Mouse (Mus musculus): ENCODE data around the gene Kiss1r. TPM values are rescaled to one million over a fixed set of nuclear protein-coding genes. Genes with fewer than 3 reads are reported as not detected.

The Kiss1r gene
- total RNA-seq, 2 experiments from 2014 or later, result 0.41 to 0.56 TPM

DNA sequence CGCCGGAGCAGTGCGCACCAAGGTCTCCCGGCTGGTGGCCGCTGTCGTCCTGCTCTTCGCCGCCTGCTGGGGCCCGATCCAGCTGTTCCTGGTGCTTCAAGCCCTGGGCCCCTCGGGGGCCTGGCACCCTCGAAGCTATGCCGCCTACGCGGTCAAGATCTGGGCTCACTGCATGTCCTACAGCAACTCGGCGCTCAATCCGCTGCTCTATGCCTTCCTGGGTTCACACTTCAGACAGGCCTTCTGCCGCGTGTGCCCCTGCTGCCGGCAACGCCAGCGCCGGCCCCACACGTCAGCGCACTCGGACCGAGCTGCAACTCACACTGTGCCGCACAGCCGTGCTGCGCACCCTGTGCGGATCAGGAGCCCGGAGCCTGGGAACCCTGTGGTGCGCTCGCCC is 4.8 kb downstream of the Kiss1r start:
- DNase-seq (ENCODE audit: low spot score in 2 of 2), result no peak

DNA sequence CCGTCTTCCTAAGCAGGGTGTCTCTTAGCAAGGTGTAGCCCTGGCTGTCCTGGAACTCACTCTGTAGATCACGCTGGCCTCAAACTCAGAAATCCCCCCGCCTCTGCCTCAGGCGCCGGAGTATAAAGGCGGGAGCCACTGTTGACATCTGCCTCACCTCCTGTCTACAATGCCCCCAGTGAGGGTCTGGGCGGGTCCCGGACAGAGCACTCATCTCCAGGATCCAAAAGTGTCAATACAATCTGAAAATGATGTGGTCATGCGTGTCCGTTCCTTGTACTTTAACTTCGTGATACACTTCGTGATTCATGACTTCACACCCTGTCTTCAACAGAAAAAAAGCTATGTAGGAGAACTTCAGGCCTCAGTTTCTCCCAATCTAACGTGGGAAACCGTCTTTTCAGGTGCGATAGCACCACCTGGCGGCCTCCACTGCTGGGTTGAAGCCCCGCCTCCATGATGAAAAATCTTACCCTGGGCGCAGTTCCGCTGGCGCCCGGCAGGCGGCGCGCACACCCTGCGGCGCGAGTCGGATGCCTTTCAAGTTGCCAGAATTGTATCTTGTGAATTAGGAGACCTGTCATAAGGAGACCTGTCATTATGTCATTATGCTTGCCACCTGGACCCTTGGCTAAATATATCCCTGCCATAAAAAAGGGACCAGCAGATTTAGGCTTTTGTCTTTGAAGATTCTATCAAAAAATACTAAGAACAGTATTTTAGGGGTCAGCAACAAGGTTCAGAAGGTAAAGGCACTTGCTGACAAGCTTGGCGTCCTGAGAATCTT is 8.4 kb downstream of the Kiss1r start:
- peak; percentile 88 to 89 for DNase-seq (ENCODE audit: low spot score in 2 of 2)

DNA sequence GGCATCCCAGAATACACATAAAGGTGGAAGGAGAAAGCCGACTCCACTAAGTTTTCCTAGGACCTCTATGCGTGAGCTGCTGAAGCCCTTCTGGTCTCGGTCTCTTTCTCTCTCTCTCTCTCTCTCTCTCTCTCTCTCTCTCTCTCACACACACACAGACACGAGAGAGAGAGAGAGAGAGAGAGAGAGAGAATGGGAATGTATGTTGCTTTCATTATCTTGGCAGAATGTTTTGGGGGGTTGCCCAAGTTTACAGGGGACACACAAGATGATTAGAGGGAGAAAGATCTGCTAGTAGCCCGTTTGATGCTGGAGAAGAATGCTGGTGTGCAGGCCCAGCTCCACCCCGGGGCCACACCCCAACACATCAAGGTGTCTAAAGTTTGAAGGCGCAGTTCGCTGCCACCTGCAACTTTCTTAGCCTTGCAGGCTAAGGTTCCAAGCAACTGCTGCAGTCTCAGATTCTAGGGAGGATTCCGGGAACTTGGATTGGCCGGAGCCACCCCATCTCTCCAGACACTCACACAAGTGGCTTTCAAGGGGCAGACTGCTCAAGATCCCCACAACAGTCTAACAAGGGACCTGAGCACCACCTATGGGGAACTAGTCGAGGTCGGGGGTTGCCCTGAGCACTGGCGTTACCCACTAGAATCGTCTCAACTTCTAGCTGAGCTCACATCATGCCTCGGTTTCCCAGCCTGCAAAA is 9.2 kb downstream of the Kiss1r start:
- no peak for DNase-seq (ENCODE audit: low spot score in 2 of 2)

DNA sequence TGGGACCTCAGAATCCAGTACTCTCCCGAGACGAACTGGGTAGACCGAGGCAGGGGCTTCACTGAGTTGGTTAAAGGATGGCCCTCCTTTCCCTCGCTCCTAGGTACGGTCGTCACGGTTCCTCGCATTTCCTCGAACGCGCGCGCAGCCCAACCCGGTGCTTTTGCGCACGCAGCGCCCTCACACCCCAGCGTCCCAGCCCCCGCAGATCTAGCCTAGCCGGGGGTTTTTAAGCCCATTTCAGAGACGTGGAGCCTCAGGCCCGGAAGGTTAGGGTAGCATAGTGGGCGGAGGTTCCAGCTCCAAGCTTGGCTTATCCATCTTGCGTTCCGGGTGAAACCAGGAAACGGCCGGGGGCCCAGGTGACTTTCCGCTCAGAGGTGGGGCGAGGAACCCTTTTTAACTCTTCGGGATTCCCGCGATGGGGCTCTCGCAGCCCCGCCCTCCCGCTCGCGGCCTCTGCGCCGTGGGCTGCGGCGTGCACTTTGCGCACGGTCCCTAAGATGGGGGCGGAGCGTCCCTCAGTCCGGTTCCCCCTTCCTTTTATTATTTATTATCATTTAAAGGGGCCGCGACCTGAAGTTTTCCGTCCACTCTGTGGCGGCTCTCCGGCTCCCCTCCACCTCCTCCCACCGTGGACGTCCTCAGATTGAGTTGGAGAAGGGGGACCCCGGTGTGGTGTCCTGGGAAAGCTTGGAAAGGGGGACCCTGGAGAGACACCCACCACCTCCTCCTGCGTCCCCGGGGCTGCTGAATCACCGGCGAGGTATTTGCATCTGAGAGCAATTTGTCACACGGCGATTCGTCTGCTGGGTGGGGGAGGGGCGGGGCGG is 9.9 kb downstream of the Kiss1r start, which contains the start of gene Arid3a:
Gene Arid3a, plus strand, starts transcription at position 553 of the 833 bp plus-strand sequence.
- DNase-seq (ENCODE audit: low spot score in 2 of 2), result peak; percentile 62 to 86

DNA sequence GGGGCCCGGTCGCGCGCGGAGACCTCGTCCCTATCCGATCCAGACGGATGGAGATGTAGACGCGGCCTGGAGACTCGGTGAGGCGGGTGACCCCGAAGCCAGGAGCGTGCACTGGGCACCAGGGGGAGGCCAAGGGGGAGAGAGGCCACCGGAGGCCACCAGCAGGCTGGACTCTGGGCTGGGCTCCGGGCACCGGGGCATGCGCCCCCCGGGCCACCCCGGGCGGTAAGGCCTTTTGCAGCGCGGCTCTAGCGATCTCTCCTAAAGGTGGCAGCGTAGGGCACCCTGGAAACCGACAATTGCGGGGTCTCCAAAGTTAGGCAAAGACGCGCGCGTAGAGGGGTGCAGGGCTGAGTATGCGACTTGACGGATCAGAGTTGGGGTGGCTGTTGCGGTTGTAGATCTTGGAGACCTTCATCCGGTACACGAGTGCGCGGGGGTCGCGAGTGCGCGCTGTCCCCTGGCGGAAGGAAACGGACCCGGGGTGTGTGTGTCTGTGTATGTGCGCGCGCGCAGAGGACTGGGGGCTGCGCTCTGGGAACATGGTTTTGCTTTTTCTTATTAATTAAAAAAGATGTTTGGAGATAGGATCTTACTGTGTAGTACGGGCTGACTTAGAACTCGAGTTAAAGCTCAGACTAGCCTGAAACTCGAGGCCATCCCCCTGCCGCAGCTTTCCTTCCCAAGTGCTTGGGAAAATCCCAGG is 10.7 kb downstream of the Kiss1r start:
- peak in 1 of 2 experiments; percentile 52 for DNase-seq (ENCODE audit: low spot score in 2 of 2)

DNA sequence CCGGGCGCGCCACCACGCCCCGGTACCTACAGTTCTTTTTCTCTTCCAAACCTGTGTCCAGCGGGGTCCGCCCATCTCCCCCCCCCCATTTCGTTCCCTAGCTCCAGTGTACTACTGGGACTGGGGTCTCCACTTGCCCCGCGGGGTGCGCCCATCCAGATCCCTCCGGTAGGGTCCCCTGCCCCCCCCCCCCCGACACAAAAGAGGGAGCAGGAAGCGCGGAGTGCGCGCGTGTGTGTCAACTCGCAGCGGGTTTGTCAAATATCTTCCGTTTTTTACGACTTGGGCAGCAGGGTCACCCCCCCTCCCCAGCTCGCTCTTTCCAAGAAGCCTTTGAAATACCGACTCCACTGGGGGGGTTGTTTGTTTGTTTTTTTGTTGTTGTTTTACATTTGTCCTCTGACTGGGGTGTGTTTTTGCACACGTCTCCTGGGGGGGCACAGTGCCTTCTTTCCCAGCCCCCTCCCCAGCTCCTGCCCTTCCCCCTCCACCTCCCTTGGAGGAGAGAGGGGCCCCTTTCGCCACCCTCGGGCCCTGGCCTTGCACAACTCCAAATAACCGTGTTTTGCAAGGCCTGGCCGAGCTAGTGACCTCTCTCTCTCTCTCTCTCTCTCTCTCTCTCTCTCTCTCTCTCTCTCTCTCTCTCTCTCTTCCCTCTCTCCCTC is 11.4 kb downstream of the Kiss1r start:
- no peak for DNase-seq (ENCODE audit: low spot score in 2 of 2)

DNA sequence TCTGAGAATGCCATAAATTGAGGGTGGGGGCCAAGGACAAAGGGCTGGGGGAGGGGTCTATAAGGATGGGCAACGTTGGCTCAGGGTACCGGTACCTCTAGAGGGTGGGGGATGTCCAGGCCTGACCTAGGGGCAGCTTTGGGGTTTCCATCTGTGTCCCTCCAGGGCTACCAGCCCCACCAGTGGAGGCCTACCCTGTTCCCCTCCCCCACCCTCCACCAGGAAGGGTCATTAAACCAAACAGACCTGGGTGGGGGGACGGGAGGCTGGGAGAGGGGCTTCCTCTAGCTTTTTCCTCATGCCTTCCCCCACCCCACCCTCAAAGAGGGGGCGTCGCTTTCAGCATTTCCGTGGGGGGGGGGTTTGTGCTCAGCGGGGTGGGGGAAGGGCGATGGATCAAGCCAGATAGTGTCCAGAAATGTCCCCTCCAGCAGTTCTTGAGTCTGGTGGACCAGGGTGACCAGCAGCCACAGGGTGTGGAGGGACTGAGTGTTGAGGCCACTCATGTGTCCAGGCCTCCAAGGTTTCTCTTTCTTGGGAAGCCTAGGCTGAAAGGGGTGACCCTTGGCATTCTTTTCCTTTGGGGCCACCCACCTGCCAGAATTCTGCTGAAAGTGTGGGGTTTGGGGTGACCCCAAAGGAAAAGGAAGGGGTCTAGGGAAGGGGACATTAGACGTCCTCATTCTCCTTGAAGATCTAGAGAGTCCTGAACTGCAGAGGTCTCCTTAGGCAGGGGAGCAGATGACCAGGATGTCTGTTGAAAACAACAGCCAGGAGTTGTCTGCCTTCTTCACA is 12.3 kb downstream of the Kiss1r start:
- no peak for DNase-seq (ENCODE audit: low spot score in 2 of 2)

DNA sequence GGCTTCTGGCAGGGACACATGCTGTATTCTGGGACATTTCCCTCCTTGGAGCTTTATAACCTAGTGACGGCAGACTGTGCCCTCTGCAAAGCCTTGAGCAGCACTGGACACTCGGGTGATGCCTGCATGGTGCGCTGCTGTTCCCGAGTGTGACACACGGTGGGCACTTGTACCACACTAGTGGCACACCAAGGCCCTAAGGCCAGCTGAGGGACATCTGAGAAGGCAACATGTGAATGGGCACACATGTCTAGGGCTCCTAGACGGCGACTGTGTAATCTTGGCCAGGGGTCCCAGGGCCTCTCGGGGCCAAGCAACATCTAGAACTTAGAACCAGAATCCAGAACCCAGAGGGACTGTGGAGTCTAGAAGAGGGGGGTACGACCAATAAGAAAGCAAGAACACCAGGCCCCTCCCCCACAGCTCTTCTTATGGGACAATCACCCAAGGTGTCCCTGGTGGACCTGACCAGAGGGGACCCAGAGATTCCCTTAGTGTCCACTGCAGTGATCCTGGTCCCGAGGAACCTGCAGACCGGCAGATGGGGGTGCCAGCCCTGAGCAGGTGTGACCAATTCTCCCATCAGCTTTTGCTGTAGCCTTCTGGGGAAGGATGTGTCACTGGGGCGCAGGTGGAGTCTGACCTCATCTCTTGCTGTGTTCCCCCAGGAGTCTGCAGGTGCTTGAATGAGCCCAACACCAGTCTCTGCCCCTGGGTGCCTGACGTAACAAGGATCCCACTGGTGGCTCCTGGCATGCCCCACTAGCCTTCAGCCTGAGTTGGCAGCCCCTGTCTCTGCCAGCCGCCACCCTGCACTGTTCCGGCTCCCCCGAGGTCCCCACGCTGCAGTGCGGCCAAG is 13.4 kb downstream of the Kiss1r start:
- no peak for DNase-seq (ENCODE audit: low spot score in 2 of 2)

DNA sequence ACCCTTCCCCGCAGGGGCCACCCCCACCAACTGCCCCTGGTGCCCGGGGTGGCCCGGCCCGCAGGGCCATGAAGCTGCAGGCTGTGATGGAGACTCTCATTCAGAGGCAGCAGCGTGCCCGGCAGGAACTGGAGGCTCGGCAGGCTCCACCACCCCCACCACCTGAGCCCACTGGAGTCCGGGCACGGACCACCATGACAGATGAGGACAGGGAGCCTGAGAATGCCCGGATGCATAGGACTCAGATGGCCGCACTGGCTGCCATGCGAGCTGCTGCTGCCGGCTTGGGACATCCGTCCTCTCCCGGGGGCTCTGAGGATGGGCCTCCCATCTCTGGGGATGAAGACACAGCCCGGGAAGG is 14.0 kb downstream of the Kiss1r start:
- DNase-seq (ENCODE audit: low spot score in 2 of 2), result no peak

DNA sequence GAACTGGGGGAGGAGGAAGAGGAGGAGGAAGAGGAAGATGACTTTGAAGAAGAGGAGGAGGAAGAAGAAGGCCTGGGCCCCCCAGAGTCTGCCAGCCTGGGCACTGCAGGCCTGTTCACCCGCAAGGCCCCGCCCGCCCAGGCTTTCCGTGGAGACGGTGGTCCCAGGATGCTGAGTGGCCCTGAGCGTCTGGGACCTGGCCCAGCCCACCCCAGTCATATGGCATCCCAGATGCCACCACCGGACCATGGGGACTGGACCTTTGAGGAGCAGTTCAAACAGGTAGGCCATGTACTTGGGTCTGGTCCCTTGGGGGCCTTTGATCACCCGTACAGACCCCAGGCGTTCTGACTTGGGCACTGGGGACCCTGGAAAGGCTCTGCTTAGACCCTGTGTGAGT is 15.0 kb downstream of the Kiss1r start:
- no peak for DNase-seq (ENCODE audit: low spot score in 2 of 2)

DNA sequence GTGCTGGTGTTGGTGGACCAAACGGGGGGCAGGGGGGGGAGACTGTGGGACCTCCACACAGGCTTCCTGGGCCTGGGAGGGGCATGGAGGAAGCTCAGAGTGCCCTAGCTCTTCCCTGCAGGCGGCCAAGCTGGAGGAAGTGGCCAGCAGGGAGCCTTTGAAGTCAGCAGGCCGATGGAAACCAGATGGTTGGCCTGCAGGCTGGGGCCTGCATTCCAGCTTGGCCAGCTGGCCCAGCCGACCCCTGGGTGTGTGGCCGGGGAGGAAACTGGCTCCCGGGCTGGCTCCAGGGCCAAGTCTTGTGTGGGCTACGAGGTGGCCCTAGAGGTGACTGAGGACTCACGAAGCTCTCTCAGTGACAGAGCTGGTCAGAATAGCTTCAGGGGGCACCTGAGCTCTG is 16.0 kb downstream of the Kiss1r start:
- peak; percentile 76 to 87 for DNase-seq (ENCODE audit: low spot score in 2 of 2)

DNA sequence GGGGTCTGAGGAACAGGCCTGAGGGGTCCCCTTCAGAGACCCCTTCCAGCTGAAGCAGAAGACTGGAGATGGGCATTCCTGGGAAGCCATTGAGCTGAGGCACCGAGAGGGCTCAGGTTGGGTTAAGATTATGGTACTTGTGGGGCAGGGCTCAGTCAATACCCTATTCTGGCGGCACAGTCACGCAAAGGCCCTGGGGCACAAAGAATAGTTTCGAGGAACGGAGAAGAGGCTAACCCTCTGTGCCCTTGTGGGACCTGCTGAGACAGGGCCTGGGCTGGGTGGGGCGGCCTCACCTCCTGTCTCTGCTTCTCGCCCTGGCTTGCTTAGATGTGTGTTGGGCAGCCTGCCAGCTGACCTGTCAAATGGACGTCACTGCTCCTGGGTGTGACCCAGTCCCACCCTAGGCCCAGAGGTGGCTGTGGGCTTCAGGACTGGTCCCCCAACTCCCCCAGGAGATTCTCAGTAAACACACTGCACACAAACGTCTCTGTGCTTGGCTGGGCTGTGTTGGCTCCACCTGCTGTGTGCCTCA is 16.4 kb downstream of the Kiss1r start:
- DNase-seq (ENCODE audit: low spot score in 2 of 2), result no peak

DNA sequence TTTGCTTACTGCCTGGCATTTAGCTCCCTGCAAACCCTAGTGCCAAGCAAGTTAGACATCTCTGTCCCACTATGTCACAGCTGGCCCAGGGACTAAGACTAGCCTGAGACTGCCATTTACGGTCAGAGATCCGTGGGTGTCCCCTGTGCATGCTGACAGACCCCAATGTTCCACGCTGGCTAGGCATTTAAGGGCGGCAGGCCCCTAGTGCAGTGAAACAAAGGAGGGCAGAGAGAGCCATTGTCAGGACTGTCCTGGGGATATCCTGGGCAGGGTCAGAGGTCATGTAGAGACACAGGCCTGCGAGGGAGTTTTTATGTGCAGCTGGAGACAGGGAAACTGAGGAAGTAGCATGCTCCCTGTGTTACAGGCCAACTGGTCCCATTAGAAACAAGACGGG is 17.1 kb downstream of the Kiss1r start:
- no peak for DNase-seq (ENCODE audit: low spot score in 2 of 2)

DNA sequence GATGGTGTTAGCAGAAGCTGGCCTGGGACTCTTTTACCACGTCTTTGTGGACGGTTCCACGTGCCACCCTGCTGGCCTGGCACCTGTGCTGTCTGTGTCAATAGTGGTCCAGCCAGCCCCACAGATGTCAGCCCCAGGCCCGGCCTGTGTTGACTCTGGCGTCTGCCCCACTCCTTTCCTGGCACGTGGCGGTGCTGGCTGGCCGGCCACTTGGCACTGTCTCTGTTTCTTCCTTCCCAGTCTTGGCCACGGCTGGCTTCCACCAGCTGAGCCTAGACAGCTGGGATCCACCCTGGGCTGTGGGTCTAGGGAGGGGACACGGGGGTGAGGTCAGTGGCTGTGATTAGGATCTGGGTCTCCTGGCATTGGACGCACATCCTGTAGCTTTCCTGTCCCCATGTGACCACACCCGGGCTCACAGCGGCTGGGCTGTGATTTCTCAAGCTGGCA is 17.5 kb downstream of the Kiss1r start:
- DNase-seq (ENCODE audit: low spot score in 2 of 2), result peak; percentile 85 to 89

DNA sequence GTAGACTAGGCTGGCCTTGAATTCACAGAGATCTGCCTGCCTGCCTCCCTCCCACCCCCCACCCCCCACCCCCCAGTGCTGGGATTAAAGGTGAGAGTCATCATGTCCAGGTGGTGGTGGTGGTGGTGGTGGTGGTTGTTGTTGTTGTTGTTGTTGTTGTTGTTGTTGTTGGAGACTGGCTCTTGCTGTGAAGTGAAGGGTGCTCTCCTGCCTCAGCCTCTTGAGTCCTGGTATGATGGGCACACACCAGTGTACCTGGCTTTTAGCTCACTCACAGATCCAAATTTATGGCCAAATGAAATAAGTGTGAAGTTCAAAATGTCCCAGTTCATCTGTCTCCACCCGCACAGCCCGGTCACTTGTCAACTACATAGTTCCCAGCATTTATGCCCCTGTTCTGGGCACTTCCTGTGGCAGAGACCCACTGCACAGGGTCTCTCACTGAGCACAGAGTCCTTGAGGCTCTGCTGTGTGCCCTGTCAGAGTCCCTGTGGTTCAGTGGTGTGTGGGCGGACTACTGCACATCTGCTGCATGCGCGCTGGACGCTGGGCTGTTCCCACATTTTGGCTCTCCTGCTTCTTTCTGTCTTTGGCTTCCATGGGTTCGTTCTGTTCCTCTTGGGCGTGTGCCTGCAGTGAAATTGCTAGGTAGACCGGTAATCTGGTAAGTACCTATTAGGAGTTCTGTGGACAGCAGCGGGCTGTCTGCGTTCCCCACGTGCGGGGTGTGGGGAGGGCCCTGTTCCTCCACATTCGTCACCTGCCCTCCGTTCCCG is 18.2 kb downstream of the Kiss1r start:
- DNase-seq (ENCODE audit: low spot score in 2 of 2), result no peak

DNA sequence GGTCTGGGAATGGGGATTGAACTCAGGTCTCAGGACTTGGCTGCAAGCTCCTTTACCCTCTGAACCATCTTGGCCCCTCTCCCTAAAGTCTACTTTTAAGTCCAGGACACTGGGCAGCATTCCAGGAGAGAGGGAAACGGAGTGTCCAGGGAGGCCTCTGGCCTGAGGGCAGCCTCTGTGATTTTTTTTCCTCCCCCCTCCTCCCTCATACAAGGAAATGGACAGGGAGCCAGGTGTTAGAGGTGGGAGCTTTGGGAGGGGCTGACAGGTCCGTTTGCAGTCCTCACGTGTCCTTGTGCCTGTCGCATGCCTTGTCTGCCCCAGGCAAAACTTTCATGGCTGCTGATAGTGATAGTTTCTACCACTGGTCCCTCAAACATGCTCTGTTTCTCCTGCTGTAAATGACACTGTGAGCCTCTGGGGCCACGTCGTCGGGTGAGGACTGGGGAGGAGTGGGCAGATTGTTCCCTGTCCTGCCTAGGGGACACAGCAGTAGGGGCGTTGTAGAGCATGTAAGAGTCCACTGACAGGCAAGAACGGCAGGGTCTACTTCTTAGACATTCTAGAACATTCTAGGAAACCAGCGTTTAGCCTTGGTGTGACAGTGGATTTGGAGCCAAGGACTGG is 19.6 kb downstream of the Kiss1r start:
- no peak for DNase-seq (ENCODE audit: low spot score in 2 of 2)

DNA sequence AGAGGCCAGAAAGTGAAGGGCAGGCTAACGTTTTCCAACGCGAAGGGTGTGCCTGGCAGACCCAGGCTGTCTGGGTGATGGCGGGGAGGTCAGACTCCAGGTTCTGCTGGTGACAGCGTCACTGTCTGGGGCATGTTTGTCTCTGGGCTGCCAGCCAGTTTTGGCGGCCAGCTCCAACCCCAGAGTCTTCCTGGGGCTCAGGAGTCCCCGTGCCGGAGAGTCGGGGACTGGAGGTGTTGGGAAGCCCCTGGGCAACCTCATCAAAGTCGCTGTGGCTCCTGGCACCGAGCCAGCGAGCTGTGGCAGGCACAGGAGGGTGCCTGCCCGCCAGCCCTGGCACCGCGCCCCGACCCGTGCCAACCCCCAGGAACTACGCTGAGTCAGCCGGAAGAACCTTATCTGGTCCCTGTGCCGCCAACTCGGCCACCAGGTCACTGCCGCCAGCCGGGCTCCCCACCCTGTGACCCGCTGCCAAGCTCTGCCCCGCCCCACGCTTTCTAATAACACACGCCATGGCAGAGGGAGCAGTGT is 20.2 kb downstream of the Kiss1r start:
- DNase-seq (ENCODE audit: low spot score in 2 of 2), result peak; percentile 51 to 65
